Mouse (Mus musculus): ENCODE results near the gene Gm21983. TPM values are rescaled to one million over a fixed set of nuclear protein-coding genes. Genes with fewer than 3 reads are reported as not detected.

The Gm21983 gene
- total RNA-seq (2021): not detected

DNA sequence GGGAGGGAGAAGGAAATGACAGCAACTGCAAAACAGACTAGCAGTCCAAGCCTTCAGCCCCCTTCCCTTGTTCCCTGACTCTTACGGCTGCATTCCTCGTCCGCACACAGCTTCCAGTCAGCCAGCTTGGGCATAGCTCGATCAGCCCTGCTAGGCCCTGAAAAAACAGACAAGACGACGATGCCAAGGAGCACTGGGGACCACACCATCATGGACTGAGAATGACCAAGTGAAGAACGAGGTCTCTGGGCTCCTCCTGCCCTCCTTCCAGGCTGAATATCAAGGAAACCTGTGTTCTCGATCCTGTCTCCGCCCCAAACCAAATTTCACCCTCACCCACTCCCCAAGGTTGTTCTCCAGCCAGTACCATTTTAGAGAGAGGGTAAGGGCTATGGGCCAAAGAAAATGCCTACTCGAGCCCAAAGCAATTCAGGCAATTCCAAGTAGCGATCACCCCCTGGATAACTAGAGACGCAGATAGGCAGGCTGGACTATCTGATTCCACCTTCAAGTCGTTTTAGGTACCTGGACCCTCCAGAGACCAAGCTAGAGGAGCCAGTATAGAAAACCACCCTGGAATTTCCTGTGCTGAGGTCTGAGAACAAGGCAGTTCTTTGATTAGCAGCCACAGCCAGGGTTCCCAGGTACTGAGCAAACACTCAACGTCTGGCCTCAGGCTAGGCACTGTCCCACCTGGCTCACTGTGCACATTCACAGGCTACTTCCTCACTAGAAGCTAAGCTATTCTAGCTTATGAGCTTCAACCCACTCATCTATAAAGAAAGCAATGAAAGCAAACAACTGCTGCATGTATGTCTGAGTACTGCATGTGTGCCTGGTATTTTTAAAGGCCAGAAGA is at the start of gene Gm21983, which contains the start of gene Mia:
TSS of gene Gm21983 (minus strand) at position 250 of the 859 bp plus-strand sequence.
TSS of gene Mia (minus strand) at position 321 of the 859 bp plus-strand sequence.
- no peak for DNase-seq

DNA sequence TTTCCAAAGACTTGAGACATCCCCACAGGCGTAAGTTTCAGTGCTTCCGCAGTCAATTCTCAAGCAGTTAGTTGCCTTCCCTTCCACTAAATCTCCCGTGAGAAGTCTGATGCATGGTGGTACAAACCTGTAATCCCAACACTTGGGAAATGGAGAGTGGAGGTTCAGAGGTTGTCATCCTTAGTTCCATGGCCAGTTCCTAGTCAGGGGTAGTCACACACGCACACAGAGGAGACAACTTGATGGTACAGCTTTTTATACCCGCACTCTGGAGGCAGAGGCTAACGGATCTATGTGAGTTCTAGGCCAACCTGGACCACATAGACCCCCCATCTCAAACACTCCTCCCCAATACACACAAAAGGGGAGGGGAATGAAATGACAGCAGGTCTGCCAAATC is 48.0 kb upstream of the Gm21983 start:
- no peak for DNase-seq

DNA sequence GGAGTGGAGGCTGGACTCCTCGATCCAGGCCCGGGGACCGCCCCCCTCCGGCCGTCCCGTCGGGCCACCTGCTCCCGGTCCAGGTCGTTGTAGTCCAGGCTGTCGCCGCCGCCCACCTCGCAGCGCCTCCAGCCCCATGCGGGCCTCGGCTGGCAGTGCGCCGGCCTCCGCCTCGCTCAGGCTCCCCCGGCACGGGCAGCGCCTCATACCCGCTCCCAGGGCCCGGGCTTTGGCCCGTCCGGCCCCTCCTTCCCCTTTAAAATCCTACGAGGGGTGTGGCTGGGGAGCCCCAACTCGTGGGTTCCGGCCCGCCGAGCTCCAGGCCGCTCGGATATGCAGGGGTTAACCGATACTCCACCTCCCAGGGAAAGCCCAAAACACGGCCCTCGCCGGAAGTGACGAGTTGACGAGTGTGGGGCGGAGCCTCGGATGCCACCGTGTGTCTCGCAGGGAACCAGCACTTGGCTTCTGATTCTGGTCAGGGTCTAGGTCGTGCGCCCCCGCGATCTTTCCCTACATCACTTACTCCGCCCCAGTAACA is 47.5 kb upstream of the Gm21983 start, which contains the start of gene Itpkc:
TSS of gene Itpkc (minus strand) at position 381 of the 541 bp plus-strand sequence.
- peak; percentile 90 to 91 for DNase-seq

DNA sequence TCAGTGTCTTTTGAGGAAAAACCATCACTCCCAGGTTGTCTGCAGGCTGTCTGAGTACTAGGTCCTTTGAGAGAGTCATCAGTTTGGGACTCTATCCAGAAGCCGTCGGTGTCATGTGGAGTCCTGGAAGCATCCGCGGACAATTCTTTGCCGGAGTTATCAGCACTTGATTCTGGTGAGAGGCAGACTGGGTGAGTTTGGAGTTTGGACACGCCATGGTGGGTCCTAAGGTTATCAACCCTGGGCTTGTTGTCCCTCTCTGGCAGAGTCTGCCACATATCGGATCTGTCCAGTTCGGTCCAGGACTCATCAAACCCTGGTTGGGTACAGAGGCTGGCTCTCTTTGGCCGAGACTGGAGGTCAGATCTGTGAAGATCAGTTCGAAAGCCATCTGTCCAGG is 46.8 kb upstream of the Gm21983 start:
- DNase-seq: no peak

DNA sequence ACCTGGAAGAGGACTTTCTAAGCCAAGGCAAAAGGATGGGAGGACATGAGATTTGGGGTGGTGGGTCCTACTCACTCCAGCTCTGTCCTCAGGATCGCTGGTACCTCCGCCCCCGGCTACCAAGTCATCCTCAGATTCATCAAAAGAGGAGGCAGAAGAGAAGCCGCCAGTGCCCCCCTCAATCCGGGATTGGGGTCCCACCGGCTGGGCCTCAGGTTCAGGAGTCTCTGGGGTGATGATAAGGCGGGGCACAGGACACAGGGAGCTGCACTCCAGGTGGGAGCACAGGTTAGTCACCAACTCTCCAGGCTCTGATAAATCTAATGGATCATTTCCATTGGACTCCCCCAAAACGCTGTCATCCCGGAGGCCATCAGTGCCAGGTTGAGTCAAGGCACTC is 46.4 kb upstream of the Gm21983 start:
- DNase-seq: no peak

DNA sequence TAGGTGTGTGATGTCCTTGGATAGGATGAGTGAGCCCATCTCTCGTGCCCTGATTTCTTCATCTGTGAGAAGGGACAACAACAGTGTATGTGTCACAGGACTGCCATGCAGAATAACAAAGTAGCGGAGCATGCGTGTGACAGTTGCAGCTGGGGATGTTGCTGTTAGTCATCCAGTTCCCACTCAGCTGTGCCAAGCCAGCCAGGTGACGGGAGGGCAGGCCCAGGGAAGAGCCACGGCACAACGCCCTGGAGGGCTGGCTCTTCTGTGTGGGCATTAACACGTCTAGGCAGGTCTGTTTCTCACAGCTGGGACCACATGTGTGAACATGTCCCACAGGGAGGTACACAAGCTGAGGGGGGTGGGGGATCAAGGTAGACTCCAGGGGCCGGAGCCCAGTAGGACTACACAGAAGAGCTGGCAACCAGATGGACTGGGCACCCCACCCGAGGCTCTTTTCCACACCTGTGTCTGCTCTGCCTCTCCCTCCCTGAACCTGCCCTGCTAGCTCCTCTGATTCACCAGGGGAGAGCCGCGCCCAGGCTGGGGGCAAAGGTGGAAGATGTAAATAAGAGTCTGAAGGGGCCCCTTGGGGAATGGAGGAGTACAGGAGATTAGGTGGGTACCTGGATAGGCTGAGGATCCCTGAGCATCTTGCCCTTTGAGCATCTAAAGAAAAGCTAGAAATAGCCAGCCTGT is 44.1 kb upstream of the Gm21983 start:
- peak in 1 of 2 experiments; percentile 31 for DNase-seq

DNA sequence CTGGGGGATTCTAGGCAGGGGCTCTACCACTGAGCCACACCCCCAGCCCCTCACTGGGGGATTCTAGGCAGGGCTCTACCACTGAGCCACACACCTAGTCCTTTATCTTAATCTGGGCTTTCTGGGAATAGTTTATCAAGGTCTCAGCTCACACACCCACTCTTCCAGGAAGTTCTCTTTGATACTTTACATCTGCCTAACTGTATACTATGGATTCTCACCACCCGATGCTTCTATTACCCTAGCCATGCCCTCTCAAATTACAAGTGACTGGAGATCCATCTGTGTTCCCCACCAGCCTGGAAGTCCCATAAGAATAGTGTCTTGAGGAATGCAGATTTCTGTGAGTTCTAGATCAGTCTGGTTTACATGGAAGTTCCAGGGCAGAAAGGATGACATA is 41.7 kb upstream of the Gm21983 start:
- no peak for DNase-seq

DNA sequence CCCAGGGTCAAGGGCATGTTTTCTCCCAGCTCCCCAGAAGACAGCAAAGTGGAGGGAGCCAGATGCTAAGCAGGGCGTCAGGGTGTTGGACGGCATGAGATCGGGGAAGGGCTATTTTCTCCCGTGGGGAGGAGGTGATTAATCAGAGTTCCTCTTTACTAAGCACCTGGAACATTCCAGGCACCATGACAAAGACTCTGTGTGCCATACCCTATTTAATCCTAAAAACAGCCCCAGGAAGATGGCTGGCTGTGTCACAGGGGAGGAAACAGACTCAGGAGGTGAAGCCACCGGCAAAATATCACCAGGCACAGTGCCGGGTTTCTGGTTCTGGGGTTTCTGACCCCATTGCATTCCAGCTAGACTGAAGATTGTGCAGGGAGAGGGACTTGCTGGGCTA is 41.1 kb upstream of the Gm21983 start:
- DNase-seq: no peak

DNA sequence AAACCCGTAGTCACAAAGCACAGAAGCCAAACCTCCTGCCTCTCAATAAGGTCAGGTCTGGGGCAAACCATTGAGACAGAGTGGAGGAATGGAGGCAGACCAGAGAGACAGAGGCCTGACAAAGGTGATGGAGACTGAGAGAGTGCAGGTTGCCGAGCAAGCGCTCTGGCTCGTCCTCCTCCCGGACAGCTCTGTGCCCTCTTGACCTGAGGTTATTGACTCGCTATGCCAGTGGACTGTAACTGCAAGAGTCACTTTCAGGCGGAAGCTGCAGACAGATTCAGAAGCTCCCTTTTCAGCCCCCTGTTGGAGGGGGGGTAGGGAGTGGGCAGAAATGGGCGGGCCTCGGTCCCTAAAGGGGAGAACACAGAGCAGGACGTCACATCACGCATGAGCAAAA is 39.1 kb upstream of the Gm21983 start:
- DNase-seq: no peak

DNA sequence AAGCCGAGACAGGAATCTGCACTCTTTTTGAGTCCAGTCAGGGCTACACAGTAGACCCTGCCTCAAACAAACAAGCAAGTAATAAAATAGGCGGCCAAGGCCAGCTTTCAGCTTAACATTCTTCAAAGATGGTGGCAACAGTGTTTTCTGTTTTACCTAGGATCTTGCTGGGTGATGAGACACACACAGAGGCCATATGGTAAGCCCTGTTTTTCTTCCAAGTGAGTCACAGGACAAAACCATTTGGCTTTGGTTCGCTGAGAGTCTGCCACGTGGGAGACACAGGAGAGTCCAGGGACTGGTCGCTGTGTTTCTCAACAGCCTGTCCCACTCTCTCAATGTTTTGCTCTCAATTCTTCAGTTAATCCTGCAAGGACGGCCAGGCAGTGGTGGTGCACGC is 37.7 kb upstream of the Gm21983 start:
- no peak for DNase-seq

DNA sequence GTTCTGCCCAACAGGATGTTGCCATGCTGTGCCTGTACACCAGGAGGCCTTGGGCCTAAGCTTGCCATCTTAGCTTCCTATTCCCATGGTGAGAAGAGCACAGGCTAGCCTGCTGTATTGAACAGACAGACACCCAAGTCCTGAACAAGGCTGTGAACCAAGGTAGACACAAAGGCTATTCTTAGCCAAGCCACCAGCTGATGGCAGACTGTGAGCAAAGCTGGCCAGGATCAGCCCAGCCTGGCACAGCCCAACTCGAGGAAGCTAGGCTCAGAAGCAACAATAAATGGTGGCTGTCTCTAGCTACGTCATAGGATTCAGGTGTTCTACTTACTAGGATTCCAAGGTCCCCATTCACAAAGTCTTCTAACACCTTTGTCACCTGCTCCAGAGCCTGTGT is 31.7 kb upstream of the Gm21983 start:
- no peak for DNase-seq

DNA sequence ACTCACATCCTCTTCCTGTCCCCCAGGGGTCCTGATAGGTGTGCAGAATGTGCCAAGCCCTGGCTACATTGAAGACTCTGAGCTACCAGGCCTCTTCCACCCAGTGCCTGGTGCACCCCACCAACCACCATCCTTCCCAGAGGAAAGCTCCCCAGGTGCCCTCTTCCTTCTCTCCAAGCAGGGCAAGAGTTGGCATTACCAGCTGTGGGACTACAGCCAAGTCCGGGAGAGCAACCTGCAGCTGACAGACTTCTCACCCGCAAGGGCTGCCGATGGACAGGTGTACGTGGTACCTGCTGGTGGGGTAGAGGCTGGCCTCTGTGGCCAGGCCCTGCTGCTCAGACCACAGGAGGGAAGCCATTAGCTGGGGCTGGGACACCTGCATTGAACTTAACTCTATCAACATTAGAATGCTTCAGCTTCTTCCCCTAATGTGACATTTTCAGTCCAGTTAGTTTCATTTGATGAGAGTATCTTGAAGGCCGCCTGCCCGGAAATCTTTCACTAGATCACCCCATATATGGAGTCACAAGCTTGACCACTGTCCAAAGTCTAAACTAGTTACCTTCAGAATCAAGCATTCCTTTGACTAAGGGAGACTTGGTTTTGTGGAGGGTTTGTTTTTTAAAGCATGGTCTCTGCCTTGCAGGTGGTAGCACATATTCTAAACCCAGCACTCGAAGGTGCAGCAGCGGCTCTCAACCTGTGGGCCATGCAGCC is 23.0 kb upstream of the Gm21983 start:
- DNase-seq: no peak

DNA sequence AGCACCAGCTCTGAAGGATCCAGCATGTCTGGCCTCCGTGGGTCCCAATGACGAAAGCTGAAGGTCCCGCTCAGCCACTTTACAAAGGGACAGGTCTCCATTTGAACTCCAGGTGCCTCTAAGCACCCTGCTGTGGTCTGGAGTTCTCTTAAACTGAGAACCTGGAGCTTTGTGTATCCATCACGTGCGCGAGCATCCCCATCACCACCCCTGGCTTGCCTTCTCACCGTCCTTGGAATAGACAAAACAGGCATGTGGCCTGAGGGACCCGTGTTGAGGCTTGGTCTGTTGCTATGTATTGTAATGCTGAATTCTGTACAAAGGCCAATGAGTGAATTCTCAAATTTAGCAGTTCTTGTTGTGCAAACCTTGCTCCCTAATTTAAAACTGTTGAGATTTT is 17.9 kb upstream of the Gm21983 start:
- no peak for DNase-seq

DNA sequence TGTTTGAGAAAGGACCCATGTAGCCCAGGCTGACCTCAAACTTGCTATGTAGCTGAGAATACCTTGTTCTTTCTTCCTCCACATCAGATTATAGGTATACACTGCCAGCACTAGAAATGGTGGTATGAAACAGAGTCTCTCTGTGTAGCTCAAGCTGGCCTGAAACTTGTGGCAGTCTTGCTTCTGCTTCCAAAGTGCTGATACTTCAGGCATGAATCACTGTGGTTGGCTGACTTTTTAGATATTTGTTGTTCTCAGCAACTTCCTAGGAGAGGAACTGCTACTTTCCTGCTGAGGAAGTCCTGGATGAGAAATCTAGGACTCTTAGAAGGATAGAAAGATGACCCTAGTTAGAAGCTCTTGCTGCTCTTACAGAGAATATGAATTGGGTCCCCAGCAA is 17.5 kb upstream of the Gm21983 start:
- DNase-seq: no peak

DNA sequence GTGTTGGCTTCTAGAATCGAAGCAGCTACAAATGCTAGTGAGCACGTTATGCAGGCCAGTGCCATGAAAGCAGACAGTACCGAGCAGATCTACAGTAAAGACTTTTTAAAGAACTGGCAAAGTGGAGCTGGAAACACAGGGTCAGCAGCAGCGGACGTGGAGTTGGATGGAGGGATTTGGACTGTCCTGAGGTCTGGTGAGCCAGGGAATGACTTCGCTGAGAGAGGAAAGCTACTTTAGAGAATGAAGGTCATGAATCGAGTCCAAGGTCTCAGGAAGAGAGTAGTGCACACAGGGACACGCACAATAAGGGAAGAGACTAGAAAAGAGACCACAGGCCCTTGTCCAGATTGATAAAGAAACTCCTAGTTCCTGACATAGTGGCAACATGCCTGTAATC is 16.7 kb upstream of the Gm21983 start:
- DNase-seq: no peak

DNA sequence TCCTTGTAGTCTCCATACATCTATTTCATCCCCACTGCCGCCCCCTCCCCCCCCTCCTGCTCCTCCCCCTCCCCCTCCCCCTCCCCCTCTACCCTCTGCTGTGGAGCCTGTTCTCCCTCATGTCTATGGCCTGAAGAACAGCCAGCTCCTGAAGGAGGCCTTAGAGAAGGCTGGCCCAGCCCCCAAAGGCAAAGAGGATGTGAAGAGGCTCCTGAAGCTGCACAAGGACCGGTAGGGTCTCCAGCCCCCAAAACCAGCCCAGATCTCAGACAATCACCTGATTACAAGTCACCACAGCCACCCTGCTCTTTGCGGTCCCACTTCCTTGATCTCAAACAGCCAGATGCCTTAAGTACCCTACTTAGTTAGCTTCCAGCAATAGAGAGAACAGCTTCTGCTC is 16.2 kb upstream of the Gm21983 start:
- no peak for DNase-seq

DNA sequence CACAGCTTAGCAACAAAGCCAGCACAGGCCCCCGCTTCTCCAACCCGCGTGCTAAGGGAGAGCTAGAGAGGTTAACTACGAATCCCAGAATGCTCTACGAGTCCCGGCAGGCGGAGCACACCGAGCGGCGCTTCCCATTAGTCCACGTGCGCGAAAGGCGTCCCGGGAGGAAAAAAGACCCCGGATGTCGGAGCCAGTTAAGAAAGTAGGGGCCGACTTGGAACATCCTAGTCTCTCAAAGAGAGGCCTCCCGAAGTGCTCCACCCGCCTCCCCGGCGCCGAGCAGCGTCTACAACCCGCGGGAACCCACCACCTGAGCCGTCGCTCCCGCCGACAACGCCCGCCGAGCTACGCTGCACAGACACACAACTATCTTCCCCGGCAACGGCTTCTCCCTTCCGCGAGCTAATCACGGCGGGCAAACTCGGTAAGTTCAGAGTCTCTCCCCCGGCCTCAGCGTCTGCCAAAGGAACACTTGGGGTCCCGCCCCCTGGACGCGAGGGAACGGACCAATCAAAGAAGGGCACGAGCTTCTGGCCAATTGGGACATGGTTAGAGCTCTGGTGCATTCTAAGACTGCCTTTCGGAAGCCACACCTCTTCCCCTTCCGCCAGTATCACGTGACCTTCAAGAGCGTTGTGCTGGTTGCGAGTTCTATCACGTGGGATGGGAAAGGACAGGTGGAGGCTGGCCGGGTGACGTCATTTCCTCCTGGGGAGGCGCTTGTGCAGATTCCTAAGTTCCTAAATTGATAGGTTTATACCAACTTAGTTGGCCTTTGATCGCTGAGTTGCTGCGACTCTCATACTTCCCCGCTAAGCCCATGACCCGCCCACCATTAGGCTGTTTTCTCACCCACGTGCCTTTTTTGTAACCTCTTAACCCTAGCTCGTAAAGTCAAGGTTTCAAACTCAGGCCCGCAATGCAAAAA is 15.1 kb upstream of the Gm21983 start, which contains the start of the genes BC024978 and Snrpa:
TSS of gene BC024978 (plus strand) at position 101 of the 931 bp plus-strand sequence.
TSS of gene Snrpa (minus strand) at position 591 of the 931 bp plus-strand sequence.
- DNase-seq: peak; percentile 96 to 97

DNA sequence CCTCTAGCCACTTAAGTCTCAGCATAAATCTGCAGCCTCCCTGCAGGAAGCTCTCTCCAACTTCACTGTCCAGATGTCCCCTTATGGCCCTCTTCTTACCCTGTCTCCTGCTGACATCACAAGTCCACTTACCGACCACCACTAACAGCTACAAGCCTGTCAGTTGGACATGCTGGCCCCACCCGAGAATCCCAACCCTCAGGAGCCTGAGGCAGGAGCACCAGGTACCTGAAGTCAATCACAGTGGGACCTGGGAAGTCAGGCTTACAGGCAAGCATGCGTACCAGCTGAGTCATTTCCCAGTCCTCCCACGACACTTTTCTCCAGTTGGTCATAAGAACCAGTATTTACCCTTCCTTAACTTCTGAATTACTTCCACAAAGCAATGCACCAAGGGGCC is 12.8 kb upstream of the Gm21983 start:
- no peak for DNase-seq

DNA sequence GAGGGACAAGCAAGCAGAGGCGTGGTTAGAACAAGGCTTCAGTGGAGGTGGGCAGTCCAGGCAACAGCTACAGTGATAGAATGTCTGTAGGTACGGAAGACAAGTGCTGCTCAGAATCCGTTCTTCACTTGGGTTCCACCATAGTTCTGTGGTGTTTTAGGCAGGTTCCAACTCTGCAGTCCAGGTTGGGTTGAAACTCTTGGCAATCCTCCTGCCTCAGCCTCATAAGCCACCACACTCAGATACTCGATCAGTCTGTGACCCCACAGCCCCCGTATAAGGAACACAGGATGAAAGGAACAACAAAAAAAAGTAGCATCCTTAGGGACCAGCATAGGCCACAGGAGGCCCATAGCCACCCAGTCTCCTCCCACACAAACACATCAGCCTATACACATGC is 11.5 kb upstream of the Gm21983 start:
- DNase-seq: no peak

DNA sequence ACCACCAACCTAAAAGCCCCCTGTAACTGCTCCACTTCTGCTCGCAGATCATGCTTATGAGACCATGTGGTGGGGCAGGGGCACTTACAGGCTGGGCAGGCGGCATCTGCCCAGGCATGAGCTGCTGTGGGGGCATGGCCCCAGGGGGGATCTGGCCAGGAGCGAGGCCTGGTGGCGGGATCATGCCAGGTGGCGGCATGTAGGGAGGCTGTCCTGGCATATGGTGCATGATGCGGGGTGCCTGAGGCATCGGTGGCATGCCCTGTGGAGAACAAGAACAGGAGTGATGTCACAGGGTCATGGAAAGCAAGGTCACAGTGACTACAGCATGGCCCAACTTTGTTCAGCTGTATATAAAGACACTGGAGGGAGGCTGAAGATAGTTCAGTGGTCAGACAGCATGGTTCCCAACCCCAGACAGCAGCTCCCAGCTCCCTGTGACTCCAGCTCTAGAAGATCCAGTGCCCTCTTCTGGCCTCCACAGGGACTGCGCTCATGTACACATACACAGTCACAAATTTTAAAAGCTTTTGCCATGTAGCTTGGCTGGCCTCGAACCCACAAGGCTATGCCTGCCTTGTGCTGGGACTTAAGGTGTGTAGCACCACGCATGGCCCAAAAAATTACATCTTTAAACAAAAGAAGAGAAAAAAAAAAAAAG is 8.5 kb upstream of the Gm21983 start:
- no peak for DNase-seq

DNA sequence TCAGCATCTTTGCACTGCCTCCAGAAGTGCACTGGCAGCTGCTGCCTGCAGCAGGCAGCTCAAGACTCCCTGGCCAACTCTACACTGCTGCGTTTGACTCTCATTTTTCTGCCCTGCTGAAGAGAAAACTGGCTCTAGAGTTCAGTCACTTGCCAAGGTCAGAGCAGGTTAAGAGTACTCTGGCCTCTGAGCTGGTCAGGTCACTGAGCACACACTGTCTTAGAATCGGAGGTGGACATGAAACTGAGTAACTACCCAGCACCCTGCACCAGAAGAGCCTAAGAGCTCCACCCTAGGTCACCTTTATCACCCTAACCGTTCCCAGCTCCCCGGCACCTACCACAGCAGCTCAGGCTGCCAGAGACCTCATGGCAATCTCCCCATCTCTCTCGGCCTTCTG is 5.1 kb upstream of the Gm21983 start:
- DNase-seq: no peak

Measured in layer of hippocampus, postnatal 36 days (tissue).